Mouse (Mus musculus) heart, embryonic 15.5 days (tissue): Measurements from ENCODE around the gene Adprhl2. TPM values are rescaled to one million over a fixed set of nuclear protein-coding genes. Genes with fewer than 3 reads are reported as not detected.
A peak's percentile ranks its signal among the peaks of the same experiment; 100 is the strongest.

ENCODE experiments used
- ATAC-seq: fragments of 200-750 bp; cut with Nextera tagmentation; replicated peaks from 2 replicates; pipeline ENCODE4 v1.8.0; 2017; ENCODE audit warnings: low read depth, moderate TSS enrichment; ENCODE audit not compliant: insufficient number of reproducible peaks, insufficient read depth, low FRiP score
- H3K27ac ChIP-seq: fragments of 300-500 bp; sonication (generic); 2 replicates; pipeline ENCODE4 v1.5.1; 2015; ENCODE audit warnings: mild to moderate bottlenecking, inconsistent platforms
- H3K27me3 ChIP-seq: fragments of 300-500 bp; sonication (generic); 2 replicates; pipeline ENCODE4 v1.6.1; 2015; ENCODE audit warnings: inconsistent platforms
- H3K36me3 ChIP-seq: fragments of 300-500 bp; sonication (generic); 2 replicates; pipeline ENCODE4 v1.6.1; 2015; ENCODE audit warnings: mild to moderate bottlenecking, inconsistent platforms
- H3K4me1 ChIP-seq: fragments of 300-500 bp; sonication (generic); replicated peaks from 2 replicates; pipeline ENCODE4 v1.6.1; 2015; ENCODE audit warnings: inconsistent platforms
- H3K4me2 ChIP-seq: fragments of 300-500 bp; sonication (generic); 2 replicates; pipeline ENCODE4 v1.6.1; 2015; ENCODE audit warnings: inconsistent platforms, mild to moderate bottlenecking, moderate library complexity
- H3K4me3 ChIP-seq: fragments of 300-500 bp; sonication (generic); 2 replicates; pipeline ENCODE4 v1.5.1; 2015; ENCODE audit warnings: mild to moderate bottlenecking, inconsistent platforms
- H3K9ac ChIP-seq: fragments of 300-500 bp; sonication (generic); 2 replicates; pipeline ENCODE4 v1.6.1; 2015; ENCODE audit warnings: mild to moderate bottlenecking, inconsistent platforms
- H3K9me3 ChIP-seq: fragments of 300-500 bp; sonication (generic); replicated peaks from 2 replicates; pipeline ENCODE4 v1.6.1; 2016; ENCODE audit warnings: inconsistent platforms
- WGBS: fragments of 180-500 bp; shearing (Covaris S2); methylation state at CpG from one replicate; pipeline ENCODE4 v1.1.7; 2015; ENCODE audit warnings: mixed read lengths; 5-methylcytosine and 5-hydroxymethylcytosine counted together
- polyA plus RNA-seq: library from polyadenylated mRNA; unstranded; fragments of >200 nt; fragmentation: Nextera tagmentation; extraction: Ambion mirVana; gene quantifications from 2 replicates; pipeline ENCODE4 v1.2.1, GENCODE M21; 2015

Gene Adprhl2
- polyA plus RNA-seq, 1 experiment from 2014 or later, result 30.4 TPM

- H3K27me3 ChIP-seq, result peaks cover 28% of the 10 kb centered on the region
- 86% methylated on average over 6 of the region's 6 CpGs for WGBS
- peaks cover 19% of the 10 kb centered on the region for H3K4me1 ChIP-seq
- no peak overlapping the region for H3K27ac ChIP-seq
- H3K36me3 ChIP-seq, result no peaks in the 10 kb centered on the region
- H3K9me3 ChIP-seq, result no peaks in the 10 kb centered on the region
- H3K4me3 ChIP-seq, result no peak overlapping the region
- H3K4me2 ChIP-seq, result no peak overlapping the region
- no peak for ATAC-seq
- H3K9ac ChIP-seq, result no peak overlapping the region
Observed at GRCm38 (mm10) chr4:126306058-126306457, 15.4 kb downstream of the Adprhl2 start.

DNA sequence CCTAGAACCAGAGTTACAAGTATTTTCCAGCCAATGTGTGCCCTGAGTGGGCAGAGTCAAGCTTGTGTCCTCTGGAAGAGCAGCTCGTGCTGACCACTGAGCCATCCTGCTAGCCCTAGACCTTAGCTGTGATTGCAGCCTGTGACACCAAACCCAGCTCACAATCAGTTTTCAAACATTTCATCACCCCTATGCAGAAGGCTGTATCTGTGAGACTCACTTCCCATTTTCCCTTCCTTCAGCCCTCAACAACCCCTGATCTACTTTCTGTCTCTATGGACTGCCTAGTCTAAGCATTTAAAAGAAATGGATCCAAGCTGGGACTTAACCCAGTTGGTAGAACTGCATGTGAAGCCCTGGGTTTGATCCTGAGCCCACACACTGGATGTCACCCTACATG, 16.1 kb downstream of the Adprhl2 start:
- Histone ChIP-seq H3K27ac (no peak overlapping the region), H3K4me2 (no peak overlapping the region), H3K4me1 (peaks cover 25% of the 10 kb centered on the region), H3K9me3 (no peaks in the 10 kb centered on the region), H3K36me3 (no peaks in the 10 kb centered on the region), H3K9ac (no peak overlapping the region), H3K27me3 (peaks cover 34% of the 10 kb centered on the region), H3K4me3 (no peak overlapping the region)
- 92% methylated on average over 1 of the region's 1 CpGs for whole genome bisulfite sequencing
- ATAC-seq, result no peak

DNA sequence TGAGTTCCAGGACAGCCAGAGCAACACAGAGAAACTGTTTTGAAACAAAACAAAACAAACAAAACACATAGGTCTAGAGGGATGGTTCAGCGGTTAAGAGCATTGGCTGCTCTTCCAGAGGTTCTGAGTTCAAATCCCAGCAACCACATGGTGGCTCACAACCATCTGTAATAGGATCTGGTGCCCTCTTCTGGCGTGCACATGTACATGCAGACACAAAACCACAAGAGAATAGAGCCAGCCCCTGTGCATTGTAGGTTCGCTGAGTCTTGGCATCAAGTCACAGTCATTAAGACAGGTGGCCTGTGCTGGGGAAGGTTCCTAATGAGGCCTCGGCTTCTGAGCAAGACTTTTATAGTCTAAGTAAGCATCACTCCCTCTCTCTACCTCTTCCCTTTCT, 17.6 kb downstream of the Adprhl2 start:
- Histone ChIP-seq H3K9ac (no peak overlapping the region), H3K27ac (no peak overlapping the region), H3K4me2 (no peak overlapping the region), H3K4me3 (no peak overlapping the region), H3K27me3 (peaks cover 43% of the 10 kb centered on the region), H3K9me3 (no peaks in the 10 kb centered on the region), H3K36me3 (no peaks in the 10 kb centered on the region), H3K4me1 (peaks cover 17% of the 10 kb centered on the region)
- 66% methylated on average over 4 of the region's 4 CpGs for WGBS
- no peak for ATAC-seq

DNA sequence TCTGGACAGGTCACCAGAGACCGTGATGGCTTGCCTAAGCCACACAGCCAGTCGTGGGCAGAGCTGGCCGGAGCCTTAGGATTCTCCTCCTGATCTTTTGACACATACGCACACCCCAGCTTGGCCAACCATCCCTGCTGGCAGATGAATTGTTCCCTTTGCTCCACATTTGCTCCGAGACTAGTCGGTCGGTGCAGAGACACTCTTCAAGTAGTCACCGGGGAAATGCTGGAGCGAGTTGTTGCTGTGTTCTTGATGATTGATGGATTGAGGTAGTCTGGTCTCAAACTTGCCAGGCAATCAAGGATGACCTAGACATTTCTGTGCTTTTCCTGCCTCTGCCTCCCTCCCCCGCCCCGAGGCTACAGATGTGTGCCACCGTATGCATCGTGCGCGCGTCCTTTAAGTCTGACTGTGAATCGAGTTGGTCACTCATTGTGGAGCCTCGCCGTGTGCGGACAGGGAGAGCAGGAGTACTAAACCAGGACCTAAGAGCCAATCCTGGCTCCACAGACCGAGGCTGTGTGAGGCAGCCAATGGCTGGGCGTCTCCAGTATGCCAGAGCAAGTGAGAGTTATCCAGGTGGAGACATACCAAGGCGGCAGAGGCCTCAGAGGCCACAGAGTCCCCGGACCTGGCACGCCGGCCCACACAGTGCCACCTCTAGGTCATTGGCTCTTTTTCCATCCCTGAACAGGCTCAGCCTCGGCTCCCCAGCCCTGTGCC, 19.8 kb downstream of the Adprhl2 start:
- Histone ChIP-seq H3K9me3 (no peaks in the 10 kb centered on the region), H3K27ac (no peak overlapping the region; the same call in 1 of the 2 replicates), H3K4me3 (peak overlapping the region; percentile 32), H3K9ac (no peak overlapping the region), H3K4me2 (peak overlapping the region; percentile 59), H3K36me3 (no peaks in the 10 kb centered on the region), H3K27me3 (peaks cover 61% of the 10 kb centered on the region), H3K4me1 (peaks cover 24% of the 10 kb centered on the region)
- no peak for ATAC-seq
- WGBS, result 12% methylated on average over 27 of the region's 27 CpGs

- Histone ChIP-seq H3K4me3 (peak overlapping the region; percentile 32), H3K27me3 (peaks cover 65% of the 10 kb centered on the region), H3K9ac (no peak overlapping the region), H3K4me2 (peak overlapping the region; percentile 59), H3K27ac (peak overlapping the region; percentile 10; the same call in 1 of the 2 replicates), H3K4me1 (peaks cover 31% of the 10 kb centered on the region), H3K9me3 (no peaks in the 10 kb centered on the region), H3K36me3 (no peaks in the 10 kb centered on the region)
- WGBS, result under 1% methylated on average over 50 of the region's 50 CpGs
- no peak for ATAC-seq
Observed at GRCm38 (mm10) chr4:126300916-126301583, 20.5 kb downstream of the Adprhl2 start.

DNA sequence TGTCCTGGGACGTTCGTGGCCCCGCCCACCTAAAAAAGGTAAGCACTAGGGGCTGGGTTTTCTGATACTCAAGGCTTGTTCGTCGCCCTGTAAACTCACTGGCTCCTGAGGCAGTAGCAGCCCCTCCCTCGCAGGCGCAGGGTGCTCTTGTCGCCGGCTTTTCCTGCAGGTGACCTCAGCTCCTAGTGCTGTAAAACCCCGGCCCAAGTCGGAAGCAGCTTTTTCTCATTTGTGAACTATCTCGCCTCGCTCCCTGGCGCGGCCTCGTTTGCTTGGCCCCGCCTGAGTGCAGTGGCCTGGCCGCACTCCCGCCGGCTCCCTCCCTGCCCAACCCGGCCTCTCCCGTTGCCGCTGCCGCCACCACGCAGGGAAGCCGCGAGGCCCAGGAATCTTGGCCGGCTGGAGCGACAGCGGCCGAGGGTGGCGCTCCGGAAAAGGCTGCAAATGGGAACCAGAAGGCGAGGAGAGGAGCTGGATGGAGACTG, 24.8 kb downstream of the Adprhl2 start:
- H3K9me3 ChIP-seq, result no peaks in the 10 kb centered on the region
- under 1% methylated on average over 34 of the region's 34 CpGs for WGBS
- peak overlapping the region; percentile 53; the same call in 1 of the 2 replicates for H3K27ac ChIP-seq
- H3K9ac ChIP-seq, result peak overlapping the region; percentile 53
- no peaks in the 10 kb centered on the region for H3K36me3 ChIP-seq
- peak overlapping the region; percentile 67 for H3K4me2 ChIP-seq
- peaks cover 59% of the 10 kb centered on the region for H3K27me3 ChIP-seq
- H3K4me1 ChIP-seq, result peaks cover 25% of the 10 kb centered on the region
- ATAC-seq, result no peak; the same call in 1 of the 2 replicates
- peak overlapping the region; percentile 38 for H3K4me3 ChIP-seq

- Histone ChIP-seq H3K9me3 (no peaks in the 10 kb centered on the region), H3K4me2 (peak overlapping the region; percentile 67), H3K9ac (no peak overlapping the region), H3K27ac (no peak overlapping the region), H3K36me3 (no peaks in the 10 kb centered on the region), H3K4me1 (peaks cover 18% of the 10 kb centered on the region), H3K4me3 (no peak overlapping the region), H3K27me3 (peaks cover 53% of the 10 kb centered on the region)
- 48% methylated on average over 4 of the region's 4 CpGs for WGBS
- ATAC-seq, result no peak
Observed at GRCm38 (mm10) chr4:126295937-126296336, 25.6 kb downstream of the Adprhl2 start.

DNA sequence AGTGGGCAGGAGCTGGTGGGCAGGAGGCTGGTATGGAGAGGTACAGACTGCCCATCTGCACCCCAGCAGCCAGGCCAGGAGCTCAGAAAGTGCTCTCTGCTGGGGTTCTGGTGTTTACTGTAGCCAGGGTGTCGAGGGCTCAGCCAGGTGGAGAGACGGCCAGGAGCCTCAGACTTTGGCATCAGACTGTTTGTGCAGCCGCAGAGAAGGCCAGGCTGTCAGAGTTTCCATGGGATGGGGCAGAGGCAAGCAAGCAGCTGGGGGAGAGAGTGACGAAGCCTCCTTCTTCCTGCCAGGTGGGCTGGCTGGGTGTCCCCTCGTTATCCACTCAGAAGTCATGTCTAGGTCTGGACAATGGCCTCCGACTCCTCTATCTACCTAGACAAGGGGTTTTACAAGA, 26.4 kb downstream of the Adprhl2 start:
- H3K4me1 ChIP-seq, result peaks cover 13% of the 10 kb centered on the region
- WGBS, result 69% methylated on average over 6 of the region's 6 CpGs
- H3K27ac ChIP-seq, result no peak overlapping the region
- ATAC-seq, result no peak
- H3K4me2 ChIP-seq, result no peak overlapping the region
- no peaks in the 10 kb centered on the region for H3K36me3 ChIP-seq
- H3K27me3 ChIP-seq, result peaks cover 51% of the 10 kb centered on the region
- no peak overlapping the region for H3K4me3 ChIP-seq
- no peak overlapping the region for H3K9ac ChIP-seq
- no peaks in the 10 kb centered on the region for H3K9me3 ChIP-seq

DNA sequence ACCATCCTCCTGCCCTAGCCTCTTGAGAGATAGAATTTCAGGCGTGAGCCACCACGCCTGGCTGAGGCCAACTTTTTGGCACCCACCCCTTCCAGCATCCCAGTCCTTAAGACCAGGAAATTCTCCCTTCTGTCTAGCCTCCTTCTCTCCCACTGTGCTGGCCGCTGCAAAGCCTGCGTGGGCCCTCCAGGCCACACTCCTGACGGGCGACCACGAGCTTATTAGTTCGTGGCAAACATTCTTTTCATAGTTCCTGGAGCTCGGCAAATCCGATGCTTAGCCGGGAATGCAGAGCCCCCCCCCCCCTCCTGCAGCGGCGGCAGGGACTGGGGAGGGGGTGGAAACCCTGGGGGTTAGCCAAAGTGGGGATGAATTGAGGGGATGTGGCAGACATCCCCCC, 30.3 kb downstream of the Adprhl2 start:
- Histone ChIP-seq H3K27ac (no peak overlapping the region), H3K4me2 (no peak overlapping the region), H3K4me3 (no peak overlapping the region), H3K4me1 (peaks cover 21% of the 10 kb centered on the region), H3K9ac (no peak overlapping the region), H3K9me3 (no peaks in the 10 kb centered on the region), H3K36me3 (no peaks in the 10 kb centered on the region), H3K27me3 (peaks cover 55% of the 10 kb centered on the region)
- ATAC-seq, result no peak
- WGBS, result 16% methylated on average over 13 of the region's 13 CpGs

GRCm38 (mm10) chr4:126290314-126290713, 31.2 kb downstream of the Adprhl2 start:
- no peak for ATAC-seq
- 79% methylated on average over 8 of the region's 8 CpGs for WGBS
- H3K27ac ChIP-seq, result no peak overlapping the region
- H3K4me1 ChIP-seq, result peaks cover 21% of the 10 kb centered on the region
- H3K27me3 ChIP-seq, result peaks cover 54% of the 10 kb centered on the region
- H3K9ac ChIP-seq, result no peak overlapping the region
- H3K9me3 ChIP-seq, result no peaks in the 10 kb centered on the region
- H3K4me3 ChIP-seq, result no peak overlapping the region
- no peaks in the 10 kb centered on the region for H3K36me3 ChIP-seq
- H3K4me2 ChIP-seq, result no peak overlapping the region

DNA sequence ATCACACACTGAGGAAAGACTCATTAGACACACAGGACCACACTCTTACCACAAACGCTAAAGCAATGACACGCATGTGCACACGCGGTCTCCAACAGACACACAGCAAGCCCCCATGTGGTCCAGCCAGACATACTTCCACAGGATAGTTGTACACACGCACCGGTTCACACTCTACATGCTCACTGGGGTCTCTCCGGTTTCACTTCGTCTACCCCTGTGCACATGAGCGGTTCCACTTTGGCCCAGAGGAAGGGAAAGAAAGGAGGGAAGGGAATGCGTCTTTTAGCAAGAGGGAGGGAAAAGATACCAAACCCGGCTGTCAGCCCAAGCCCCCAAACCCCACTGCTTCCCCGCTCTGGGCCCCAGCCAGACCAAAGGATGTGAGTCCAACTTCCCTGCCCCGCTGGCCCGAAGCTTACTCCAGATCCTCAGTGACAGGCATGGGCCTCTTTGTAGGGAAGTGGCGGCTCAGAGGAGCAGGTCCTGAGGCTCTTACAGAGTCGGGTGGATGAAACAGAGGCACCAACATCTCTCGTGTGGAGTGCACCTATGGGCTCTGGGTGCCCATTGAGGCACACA, 33.3 kb downstream of the Adprhl2 start:
- Histone ChIP-seq H3K27me3 (peaks cover 69% of the 10 kb centered on the region), H3K9ac (no peak overlapping the region), H3K4me2 (peak overlapping the region; percentile 77), H3K4me3 (peak overlapping the region; percentile 55), H3K36me3 (no peaks in the 10 kb centered on the region), H3K27ac (0 out of 2 replicates have a peak overlapping the region, but pooled peaks have one; percentile 18), H3K9me3 (no peaks in the 10 kb centered on the region), H3K4me1 (peaks cover 21% of the 10 kb centered on the region)
- no peak for ATAC-seq
- WGBS, result 31% methylated on average over 17 of the region's 17 CpGs
